Mouse (Mus musculus) hindbrain, embryonic 15.5 days (tissue): ENCODE data around the gene Bmp2k. TPM values are rescaled to one million over a fixed set of nuclear protein-coding genes. Genes with fewer than 3 reads are reported as not detected.
A peak's percentile ranks its signal among the peaks of the same experiment; 100 is the strongest.

Experiments
- ATAC-seq: fragments of 200-750 bp; cut with Nextera tagmentation; 2 replicates; pipeline ENCODE4 v1.8.0; 2017; ENCODE audit warnings: low read depth, moderate number of reproducible peaks, moderate TSS enrichment; ENCODE audit not compliant: low FRiP score
- H3K27ac ChIP-seq: fragments of 300-500 bp; sonication (generic); replicated peaks from 2 replicates; pipeline ENCODE4 v1.5.1; 2015; ENCODE audit warnings: mild to moderate bottlenecking, inconsistent platforms
- H3K27me3 ChIP-seq: fragments of 300-500 bp; sonication (generic); 2 replicates; pipeline ENCODE4 v1.6.1; 2015; ENCODE audit warnings: control low read depth, inconsistent platforms
- H3K36me3 ChIP-seq: fragments of 300-500 bp; sonication (generic); 2 replicates; pipeline ENCODE4 v1.6.1; 2015; ENCODE audit warnings: control low read depth, inconsistent platforms
- H3K4me1 ChIP-seq: fragments of 300-500 bp; sonication (generic); replicated peaks from 2 replicates; pipeline ENCODE4 v1.6.1; 2015; ENCODE audit warnings: control low read depth, inconsistent platforms
- H3K4me2 ChIP-seq: fragments of 300-500 bp; sonication (generic); 2 replicates; pipeline ENCODE4 v1.6.1; 2015; ENCODE audit warnings: moderate library complexity, mild to moderate bottlenecking, inconsistent platforms
- H3K4me3 ChIP-seq: fragments of 300-500 bp; sonication (generic); 2 replicates; pipeline ENCODE4 v1.5.1; 2015; ENCODE audit warnings: mild to moderate bottlenecking, inconsistent platforms
- H3K9ac ChIP-seq: fragments of 300-500 bp; sonication (generic); 2 replicates; pipeline ENCODE4 v1.6.1; 2015; ENCODE audit warnings: inconsistent platforms
- H3K9me3 ChIP-seq: fragments of 300-500 bp; sonication (generic); 2 replicates; pipeline ENCODE4 v1.6.1; 2016; ENCODE audit warnings: control low read depth, inconsistent platforms
- WGBS: fragments of 180-500 bp; shearing (Covaris S2); methylation state at CpG from one replicate; pipeline ENCODE4 v1.1.7; 2015; 5-methylcytosine and 5-hydroxymethylcytosine counted together
- polyA plus RNA-seq: library from polyadenylated mRNA; unstranded; fragments of >200 nt; fragmentation: Nextera tagmentation; extraction: Ambion mirVana; gene quantifications from 2 replicates; pipeline ENCODE4 v1.2.1, GENCODE M21; 2015

Gene Bmp2k
- polyA plus RNA-seq, 1 experiment from 2014 or later: 9.9 TPM

- no peak for ATAC-seq
- H3K9ac ChIP-seq: no peak overlapping the region
- no peaks in the 10 kb centered on the region for H3K36me3 ChIP-seq
- 0 out of 2 replicates have a peak, but pooled peaks cover 5% of the 10 kb centered on the region for H3K27me3 ChIP-seq
- no peaks in the 10 kb centered on the region for H3K4me1 ChIP-seq
- H3K4me2 ChIP-seq: no peak overlapping the region
- WGBS: 76% methylated on average over 6 of the region's 6 CpGs
- no peaks in the 10 kb centered on the region for H3K9me3 ChIP-seq
- H3K27ac ChIP-seq: no peak overlapping the region
- no peak overlapping the region for H3K4me3 ChIP-seq
These were observed 129.8 kb downstream of the Bmp2k start for GRCm38 (mm10) chr5:97127284-97127683.

- Histone ChIP-seq H3K4me3 (no peak overlapping the region), H3K27me3 (0 out of 2 replicates have a peak, but pooled peaks cover 5% of the 10 kb centered on the region), H3K36me3 (no peaks in the 10 kb centered on the region), H3K9me3 (no peaks in the 10 kb centered on the region), H3K4me2 (peak overlapping the region; percentile 13; the same call in 1 of the 2 replicates), H3K9ac (no peak overlapping the region), H3K27ac (no peak overlapping the region), H3K4me1 (no peaks in the 10 kb centered on the region)
- ATAC-seq: peak; percentile 76
- WGBS: 45% methylated on average over 21 of the region's 21 CpGs
These were observed 131.0 kb downstream of the Bmp2k start for GRCm38 (mm10) chr5:97128242-97129226.

GRCm38 (mm10) chr5:97129589-97129988 is 132.1 kb downstream of the Bmp2k start:
- H3K9ac ChIP-seq: no peak overlapping the region
- H3K4me2 ChIP-seq: no peak overlapping the region
- no peaks in the 10 kb centered on the region for H3K36me3 ChIP-seq
- H3K27me3 ChIP-seq: 0 out of 2 replicates have a peak, but pooled peaks cover 5% of the 10 kb centered on the region
- H3K4me1 ChIP-seq: no peaks in the 10 kb centered on the region
- no peak overlapping the region for H3K27ac ChIP-seq
- WGBS: 88% methylated on average over 2 of the region's 2 CpGs
- no peaks in the 10 kb centered on the region for H3K9me3 ChIP-seq
- H3K4me3 ChIP-seq: no peak overlapping the region
- ATAC-seq: no peak

- no peaks in the 10 kb centered on the region for H3K4me1 ChIP-seq
- no peak for ATAC-seq
- no peak overlapping the region for H3K9ac ChIP-seq
- 86% methylated on average over 2 of the region's 2 CpGs for WGBS
- H3K27me3 ChIP-seq: no peaks in the 10 kb centered on the region
- no peak overlapping the region for H3K27ac ChIP-seq
- no peaks in the 10 kb centered on the region for H3K9me3 ChIP-seq
- no peak overlapping the region for H3K4me2 ChIP-seq
- H3K4me3 ChIP-seq: no peak overlapping the region
- no peaks in the 10 kb centered on the region for H3K36me3 ChIP-seq
These were observed 137.8 kb downstream of the Bmp2k start for GRCm38 (mm10) chr5:97135331-97135730.

Other genes starting within 250 kb of the Bmp2k start
- gene Anxa3, start 204.3 kb upstream of the Bmp2k start, polyA plus RNA-seq: 25.2 and 32.2 TPM in 2 replicates
- 17.9 and 20.4 TPM in 2 replicates for gene Paqr3, start 113.9 kb downstream of the Bmp2k start, polyA plus RNA-seq